Mouse (Mus musculus) neural tube, embryonic 15.5 days (tissue): ENCODE measurements around the gene P2rx4. TPM values are rescaled to one million over a fixed set of nuclear protein-coding genes. Genes with fewer than 3 reads are reported as not detected.
"Not testable (repeated sequence)": the region's sequence is repeated elsewhere in the genome, so short reads cannot be mapped to it uniquely, and the experiment has no call there.

Source experiments
- ATAC-seq: fragments of 200-750 bp; cut with Nextera tagmentation; 2 replicates; pipeline ENCODE4 v1.8.0; 2017; ENCODE audit warnings: mild to moderate bottlenecking, moderate TSS enrichment, moderate library complexity; ENCODE audit not compliant: low FRiP score
- H3K27ac ChIP-seq: fragments of 300-500 bp; sonication (generic); replicated peaks from 2 replicates; pipeline ENCODE4 v1.5.1; 2015; ENCODE audit warnings: mild to moderate bottlenecking, inconsistent platforms
- H3K27me3 ChIP-seq: fragments of 300-500 bp; sonication (generic); replicated peaks from 2 replicates; pipeline ENCODE4 v1.6.1; 2015; ENCODE audit warnings: inconsistent platforms
- H3K36me3 ChIP-seq: fragments of 300-500 bp; sonication (generic); 2 replicates; pipeline ENCODE4 v1.6.1; 2015; ENCODE audit warnings: inconsistent platforms
- H3K4me1 ChIP-seq: fragments of 300-500 bp; sonication (generic); 2 replicates; pipeline ENCODE4 v1.6.1; 2015; ENCODE audit warnings: inconsistent platforms
- H3K4me2 ChIP-seq: fragments of 300-500 bp; sonication (generic); 2 replicates; pipeline ENCODE4 v1.6.1; 2015; ENCODE audit warnings: inconsistent platforms, mild to moderate bottlenecking, moderate library complexity
- H3K4me3 ChIP-seq: fragments of 300-500 bp; sonication (generic); replicated peaks from 2 replicates; pipeline ENCODE4 v1.5.1; 2015; ENCODE audit warnings: mild to moderate bottlenecking, inconsistent platforms
- H3K9ac ChIP-seq: fragments of 300-500 bp; sonication (generic); replicated peaks from 2 replicates; pipeline ENCODE4 v1.6.1; 2015; ENCODE audit warnings: mild to moderate bottlenecking, inconsistent platforms
- H3K9me3 ChIP-seq: fragments of 300-500 bp; sonication (generic); replicated peaks from 2 replicates; pipeline ENCODE4 v1.6.1; 2016; ENCODE audit warnings: inconsistent platforms
- WGBS: fragments of 180-500 bp; shearing (Covaris S2); methylation state at CpG from one replicate; pipeline ENCODE4 v1.1.7; 2015; ENCODE audit warnings: mixed read lengths; 5-methylcytosine and 5-hydroxymethylcytosine counted together
- polyA plus RNA-seq: library from polyadenylated mRNA; unstranded; fragments of >200 nt; fragmentation: Nextera tagmentation; extraction: Ambion mirVana; gene quantifications from 2 replicates; pipeline ENCODE4 v1.2.1, GENCODE M21; 2015

Gene P2rx4
- polyA plus RNA-seq, result 14.7 and 18.6 TPM in 2 replicates

DNA sequence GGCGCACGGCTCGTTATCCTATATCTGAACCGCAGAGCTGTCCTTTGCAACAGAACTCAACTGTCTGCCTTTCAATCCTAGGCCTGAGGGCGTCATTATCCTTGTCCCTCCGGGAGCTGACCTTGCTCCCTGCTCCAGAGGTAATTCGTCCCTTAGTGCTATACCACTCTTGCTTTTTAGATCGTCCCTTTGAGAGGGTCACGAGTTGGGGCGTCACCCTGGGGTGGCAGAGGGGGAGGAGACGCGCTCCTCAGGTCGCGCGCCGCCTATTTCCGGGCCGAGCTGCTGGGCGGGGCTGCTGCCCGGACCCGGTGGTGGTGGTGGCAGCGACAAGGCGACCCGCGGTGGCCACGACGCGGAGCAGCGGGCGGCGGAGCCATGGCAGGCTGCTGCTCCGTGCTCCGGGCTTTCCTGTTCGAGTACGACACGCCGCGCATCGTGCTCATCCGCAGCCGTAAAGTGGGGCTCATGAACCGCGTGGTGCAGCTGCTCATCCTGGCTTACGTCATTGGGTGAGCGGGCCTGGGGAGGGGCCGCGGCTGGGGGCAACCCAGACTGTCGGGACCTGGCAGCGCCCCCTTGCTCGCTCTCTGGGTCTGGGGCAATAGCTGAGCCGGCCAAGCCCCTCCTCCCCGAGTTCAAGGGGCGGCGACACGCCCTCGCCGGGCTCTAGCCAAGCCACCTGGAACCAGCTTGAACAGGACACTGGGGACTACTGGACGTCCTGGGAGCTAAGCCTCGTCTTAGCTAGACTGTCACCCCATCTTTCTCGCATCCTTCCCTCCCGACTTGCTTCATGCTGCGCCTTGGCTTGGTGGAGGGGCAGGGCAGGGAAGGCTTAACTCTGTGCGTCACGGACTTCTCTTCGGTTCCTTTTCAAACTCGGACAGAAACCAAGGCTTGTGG is at the start of gene P2rx4:
P2rx4 (plus strand) TSS at position 269 of the 906 bp plus-strand sequence.
- H3K4me1 ChIP-seq, result peaks cover 20% of the 10 kb centered on the region
- H3K36me3 ChIP-seq, result no peaks in the 10 kb centered on the region
- H3K27ac ChIP-seq, result peak within 1 kb of the TSS; percentile 94
- peak within 1 kb of the TSS; percentile 73 for H3K9ac ChIP-seq
- peak within 1 kb of the TSS; percentile 65 for H3K4me3 ChIP-seq
- WGBS, result under 1% methylated on average over 64 of the region's 66 CpGs
- peak within 1 kb of the TSS; percentile 87 for H3K4me2 ChIP-seq
- no peaks in the 10 kb centered on the region for H3K27me3 ChIP-seq
- H3K9me3 ChIP-seq, result no peaks in the 10 kb centered on the region
- ATAC-seq, result peak; percentile 93

DNA sequence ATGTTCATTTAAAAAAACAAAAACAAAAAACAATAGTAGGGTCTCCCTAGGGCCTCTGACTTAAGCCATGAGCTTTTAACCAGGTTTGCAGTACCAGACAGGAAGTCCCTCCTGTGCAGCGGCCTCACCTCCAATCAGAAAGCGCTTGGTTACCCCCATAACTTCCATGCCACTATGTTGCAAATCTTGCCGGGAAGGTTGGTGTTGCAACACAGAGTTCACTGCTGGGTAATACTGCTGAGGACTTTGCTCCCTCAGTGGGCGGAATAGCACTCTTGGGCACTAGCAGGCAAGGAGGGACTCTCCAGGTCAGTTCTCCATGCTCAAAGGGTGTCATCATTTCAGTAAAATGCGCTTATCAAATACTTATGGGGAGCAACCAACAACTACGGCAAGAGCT is 44.8 kb upstream of the P2rx4 start:
- H3K27me3 ChIP-seq, result no peaks in the 10 kb centered on the region
- H3K4me3 ChIP-seq, result no peak overlapping the region
- no peak overlapping the region for H3K4me2 ChIP-seq
- H3K4me1 ChIP-seq, result no peaks in the 10 kb centered on the region
- WGBS, result 96% methylated on average over 6 of the region's 6 CpGs
- H3K9me3 ChIP-seq, result no peaks in the 10 kb centered on the region
- H3K36me3 ChIP-seq, result no peaks in the 10 kb centered on the region
- no peak overlapping the region for H3K9ac ChIP-seq
- H3K27ac ChIP-seq, result no peak overlapping the region
- ATAC-seq, result no peak

DNA sequence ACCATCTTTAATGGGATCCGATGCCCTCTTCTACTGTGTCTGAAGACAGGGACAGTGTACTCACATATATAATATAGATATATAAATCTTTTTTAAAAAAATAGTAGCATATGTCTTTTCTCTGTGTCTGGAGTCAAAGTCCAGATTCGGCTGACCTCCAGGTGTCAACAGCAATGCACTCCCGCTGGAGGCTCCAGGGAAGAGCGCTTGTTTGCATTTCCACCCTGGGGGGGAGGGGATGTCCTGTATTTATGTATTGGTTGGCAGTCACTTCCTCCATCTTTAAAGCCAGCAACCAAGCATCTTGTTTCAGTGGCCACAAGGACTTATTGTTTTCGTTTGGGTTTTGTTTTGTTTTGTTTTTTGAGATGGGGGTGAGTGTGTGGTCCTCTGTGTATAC is 42.3 kb upstream of the P2rx4 start:
- H3K27ac ChIP-seq, result no peak overlapping the region
- H3K27me3 ChIP-seq, result no peaks in the 10 kb centered on the region
- no peak for ATAC-seq
- no peaks in the 10 kb centered on the region for H3K36me3 ChIP-seq
- H3K4me1 ChIP-seq, result peaks cover 4% of the 10 kb centered on the region
- no peaks in the 10 kb centered on the region for H3K9me3 ChIP-seq
- WGBS, result 76% methylated on average over 5 of the region's 5 CpGs
- no peak overlapping the region for H3K4me3 ChIP-seq
- H3K9ac ChIP-seq, result no peak overlapping the region
- no peak overlapping the region for H3K4me2 ChIP-seq

DNA sequence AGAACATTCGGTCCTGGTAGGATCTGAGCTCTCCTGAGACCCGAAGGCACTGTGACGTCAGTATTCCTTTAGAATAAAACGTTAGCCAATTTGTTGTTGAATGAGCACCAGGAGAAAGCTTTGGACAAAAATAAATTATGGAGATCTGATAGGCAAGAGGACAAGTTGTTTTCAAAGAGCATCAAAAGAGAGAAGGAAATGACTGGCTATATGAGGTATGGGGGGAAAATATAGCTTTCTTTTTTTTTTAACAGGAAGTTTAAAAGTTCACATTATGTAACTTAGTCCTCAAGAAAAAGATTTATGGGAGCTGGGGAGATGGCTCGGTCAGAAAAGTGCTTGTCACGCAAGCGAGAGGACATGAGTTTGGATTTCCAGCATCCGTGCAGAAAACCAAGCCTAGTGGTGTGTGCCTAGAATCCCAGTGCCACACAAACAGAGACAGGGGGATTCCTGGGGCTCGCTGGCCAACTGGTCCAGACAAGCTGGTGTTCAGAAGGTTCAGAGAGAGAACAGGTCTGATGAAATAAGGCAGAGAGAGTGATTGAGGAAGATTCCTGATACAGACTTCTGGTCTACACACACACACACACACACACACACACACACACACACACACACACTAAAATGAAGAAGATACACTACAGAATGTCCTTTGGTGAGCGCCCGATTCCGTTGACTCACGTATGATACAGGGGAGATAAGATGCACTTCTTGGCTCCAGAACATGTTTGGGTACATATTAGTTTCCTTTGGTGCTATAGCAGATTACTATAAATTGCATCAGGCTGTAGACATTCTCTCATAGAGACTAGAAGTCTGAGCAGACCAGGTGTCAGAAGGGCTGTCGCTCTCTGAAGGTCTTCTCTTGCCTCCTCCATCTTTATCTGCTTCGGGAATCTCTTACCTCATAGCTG is 38.1 kb upstream of the P2rx4 start:
- Histone ChIP-seq H3K36me3 (no peaks in the 10 kb centered on the region), H3K4me1 (peaks cover 4% of the 10 kb centered on the region), H3K27ac (no peak overlapping the region), H3K4me2 (no peak overlapping the region), H3K9me3 (no peaks in the 10 kb centered on the region), H3K9ac (no peak overlapping the region), H3K4me3 (no peak overlapping the region), H3K27me3 (no peaks in the 10 kb centered on the region)
- no peak for ATAC-seq
- 74% methylated on average over 15 of the region's 15 CpGs for WGBS

DNA sequence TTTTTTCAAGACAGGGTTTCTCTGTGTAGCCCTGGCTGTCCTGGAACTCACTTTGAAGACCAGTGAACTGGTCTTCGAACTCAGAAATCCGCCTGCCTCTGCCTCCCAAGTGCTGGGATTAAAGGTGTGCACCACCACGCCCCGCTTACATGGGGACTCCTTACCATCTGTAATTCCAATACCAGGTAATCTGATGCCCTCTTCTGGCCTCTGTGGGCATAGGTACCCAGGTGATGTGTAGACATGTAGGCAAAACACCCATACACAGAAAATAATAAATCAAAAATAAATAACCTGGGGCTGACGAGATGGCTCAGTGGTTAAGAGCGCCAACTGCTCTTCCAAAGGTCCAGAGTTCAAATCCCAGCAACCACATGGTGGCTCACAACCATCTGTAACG is 35.7 kb upstream of the P2rx4 start:
- H3K4me3 ChIP-seq, H3K9ac ChIP-seq, H3K4me1 ChIP-seq, ATAC-seq, H3K27ac ChIP-seq, H3K4me2 ChIP-seq, H3K36me3 ChIP-seq, H3K27me3 ChIP-seq, H3K9me3 ChIP-seq: not testable (repeated sequence)
- WGBS, result 81% methylated on average over 7 of the region's 7 CpGs

DNA sequence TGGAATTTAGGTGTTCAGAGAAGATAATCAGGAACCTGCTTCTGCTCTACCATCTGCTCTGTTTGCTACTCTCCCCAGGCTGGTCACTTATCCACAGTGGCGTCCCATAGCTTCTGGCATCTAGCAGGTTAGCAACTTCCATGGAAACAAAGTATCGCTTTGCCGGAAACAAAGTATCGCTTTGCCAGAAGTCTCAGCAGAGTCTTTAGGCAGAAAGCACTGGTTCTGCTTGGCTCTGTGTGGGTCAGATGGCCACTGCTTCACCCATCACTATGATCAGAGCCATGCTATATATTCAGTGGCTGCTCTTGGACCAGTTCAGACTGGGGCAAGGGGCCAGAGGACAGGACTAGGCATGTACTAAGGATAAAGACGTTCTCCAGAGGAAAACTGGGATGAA is 35.0 kb upstream of the P2rx4 start:
- H3K36me3 ChIP-seq, result no peaks in the 10 kb centered on the region
- no peak for ATAC-seq
- no peaks in the 10 kb centered on the region for H3K9me3 ChIP-seq
- H3K4me3 ChIP-seq, result no peak overlapping the region
- H3K27me3 ChIP-seq, result no peaks in the 10 kb centered on the region
- no peak overlapping the region for H3K9ac ChIP-seq
- H3K4me2 ChIP-seq, result no peak overlapping the region
- H3K27ac ChIP-seq, result no peak overlapping the region
- H3K4me1 ChIP-seq, result peaks cover 4% of the 10 kb centered on the region
- WGBS, result 88% methylated on average over 5 of the region's 5 CpGs

DNA sequence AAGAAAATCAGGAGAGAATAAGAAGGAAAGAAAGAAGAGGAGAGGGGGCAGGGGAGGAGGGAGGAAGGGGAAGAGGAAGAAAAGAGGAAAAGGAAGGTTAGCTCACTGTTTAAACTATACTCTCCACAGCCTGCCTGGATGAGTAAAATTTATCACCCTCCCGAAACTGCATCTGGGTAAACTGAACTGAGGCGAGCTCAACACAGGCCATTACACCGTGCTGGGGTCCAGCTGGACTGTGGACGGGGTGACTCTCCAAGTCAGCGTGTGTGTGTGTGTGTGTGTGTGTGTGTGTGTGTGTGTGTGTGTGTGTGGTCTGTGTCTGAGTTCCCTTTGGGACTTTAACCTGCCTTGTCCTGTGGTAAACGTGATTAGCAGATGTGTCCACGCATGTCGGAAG is 31.3 kb upstream of the P2rx4 start:
- no peak for ATAC-seq
- H3K27me3 ChIP-seq, result no peaks in the 10 kb centered on the region
- H3K4me3 ChIP-seq, result no peak overlapping the region
- H3K4me1 ChIP-seq, result no peaks in the 10 kb centered on the region
- H3K4me2 ChIP-seq, result no peak overlapping the region
- no peak overlapping the region for H3K9ac ChIP-seq
- no peak overlapping the region for H3K27ac ChIP-seq
- no peaks in the 10 kb centered on the region for H3K36me3 ChIP-seq
- no peaks in the 10 kb centered on the region for H3K9me3 ChIP-seq
- 62% methylated on average over 7 of the region's 8 CpGs for WGBS

DNA sequence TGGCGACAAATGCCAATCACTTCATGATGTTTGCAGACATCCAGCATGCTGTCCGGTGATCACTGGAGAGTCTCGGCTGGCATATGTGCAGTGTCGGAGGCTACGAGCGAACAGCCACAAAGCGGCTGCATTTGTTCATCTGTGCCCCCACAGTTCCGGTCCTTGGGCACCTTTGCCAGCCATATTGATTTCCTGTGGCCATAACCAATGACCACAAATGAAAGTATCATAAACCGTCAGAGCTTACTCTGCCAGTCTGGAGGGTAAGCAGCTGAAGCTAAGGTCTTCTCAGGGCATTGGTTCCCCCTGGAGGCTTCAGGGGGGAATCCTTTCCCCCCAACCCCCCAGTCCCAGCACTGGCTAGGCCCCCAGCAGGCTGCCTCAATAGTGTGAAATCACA is 29.4 kb upstream of the P2rx4 start:
- WGBS, result 93% methylated on average over 9 of the region's 9 CpGs

DNA sequence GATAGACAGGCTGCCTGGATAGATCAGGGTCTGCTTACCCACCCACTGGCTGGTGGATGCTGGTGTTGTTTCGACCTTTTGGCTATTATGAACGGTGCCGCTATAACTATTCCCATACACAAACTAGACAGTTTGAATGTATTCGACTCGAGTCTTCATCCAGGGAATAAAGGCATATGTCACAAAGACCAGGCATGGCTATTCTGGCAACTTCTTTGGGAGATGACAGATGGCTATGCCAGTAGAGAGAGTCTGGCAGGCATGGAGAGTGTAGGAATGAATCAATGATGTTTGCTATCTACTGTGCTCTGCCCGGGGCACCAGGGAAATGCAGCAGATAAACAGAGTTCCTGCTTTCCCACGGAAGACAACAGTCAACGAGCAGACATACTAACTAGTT is 27.5 kb upstream of the P2rx4 start:
- 82% methylated on average over 8 of the region's 8 CpGs for WGBS
- Histone ChIP-seq H3K36me3 (no peaks in the 10 kb centered on the region), H3K4me2 (no peak overlapping the region), H3K27me3 (no peaks in the 10 kb centered on the region), H3K9ac (no peak overlapping the region), H3K27ac (no peak overlapping the region), H3K9me3 (no peaks in the 10 kb centered on the region), H3K4me3 (no peak overlapping the region), H3K4me1 (no peaks in the 10 kb centered on the region)
- ATAC-seq, result no peak

More for the DNA sequence above, 29.4 kb upstream of the P2rx4 start:
- Histone ChIP-seq H3K36me3 (no peaks in the 10 kb centered on the region), H3K27ac (no peak overlapping the region), H3K27me3 (no peaks in the 10 kb centered on the region), H3K9me3 (no peaks in the 10 kb centered on the region), H3K4me2 (no peak overlapping the region), H3K9ac (no peak overlapping the region), H3K4me3 (no peak overlapping the region), H3K4me1 (no peaks in the 10 kb centered on the region)
- no peak for ATAC-seq

DNA sequence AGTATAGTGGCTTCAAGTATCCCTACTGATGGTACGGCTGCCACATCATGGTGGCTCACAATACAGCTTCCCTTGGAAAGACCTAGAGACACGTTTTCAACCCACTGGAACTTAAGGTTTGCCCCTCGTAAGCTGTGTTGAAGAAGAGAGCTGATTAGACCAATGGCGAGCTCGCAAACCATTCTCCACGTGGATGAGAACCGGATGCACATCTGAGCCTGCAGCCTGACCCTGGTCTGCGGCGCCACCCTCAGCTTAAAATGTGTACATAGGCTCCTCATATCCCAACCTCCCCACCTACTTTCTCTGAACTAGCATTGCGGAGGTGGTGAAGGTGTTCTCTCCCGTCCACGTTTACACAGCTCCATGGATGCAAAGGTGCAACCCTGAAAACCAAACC is 26.1 kb upstream of the P2rx4 start:
- WGBS, result 86% methylated on average over 12 of the region's 12 CpGs
- Histone ChIP-seq H3K4me2 (no peak overlapping the region), H3K36me3 (no peaks in the 10 kb centered on the region), H3K9me3 (no peaks in the 10 kb centered on the region), H3K4me1 (no peaks in the 10 kb centered on the region), H3K27ac (no peak overlapping the region), H3K4me3 (no peak overlapping the region), H3K27me3 (no peaks in the 10 kb centered on the region), H3K9ac (no peak overlapping the region)
- no peak for ATAC-seq

DNA sequence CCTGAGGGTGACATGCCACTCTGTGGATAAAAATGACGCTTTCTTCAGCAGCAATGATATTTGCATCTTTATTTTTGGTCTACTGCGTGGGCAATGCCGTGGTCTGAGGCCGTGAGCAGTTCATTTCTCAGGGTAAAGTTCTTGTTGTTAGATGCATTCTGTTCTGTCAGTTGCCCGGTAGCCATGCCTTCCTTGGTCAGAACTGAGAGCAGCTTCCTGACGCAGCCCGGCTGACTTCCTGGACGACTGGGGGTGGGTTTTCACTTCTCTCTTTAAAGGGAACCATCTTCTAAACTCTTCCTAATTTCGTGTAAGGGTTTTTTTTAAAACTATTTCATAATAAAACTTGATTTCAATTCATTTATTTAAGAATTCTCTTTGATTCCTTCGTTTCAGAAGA is 23.4 kb upstream of the P2rx4 start:
- Histone ChIP-seq H3K9ac (no peak overlapping the region), H3K27ac (no peak overlapping the region), H3K4me1 (no peaks in the 10 kb centered on the region), H3K36me3 (no peaks in the 10 kb centered on the region), H3K27me3 (no peaks in the 10 kb centered on the region), H3K4me2 (no peak overlapping the region), H3K9me3 (no peaks in the 10 kb centered on the region), H3K4me3 (no peak overlapping the region)
- no peak for ATAC-seq
- WGBS, result 85% methylated on average over 10 of the region's 10 CpGs

DNA sequence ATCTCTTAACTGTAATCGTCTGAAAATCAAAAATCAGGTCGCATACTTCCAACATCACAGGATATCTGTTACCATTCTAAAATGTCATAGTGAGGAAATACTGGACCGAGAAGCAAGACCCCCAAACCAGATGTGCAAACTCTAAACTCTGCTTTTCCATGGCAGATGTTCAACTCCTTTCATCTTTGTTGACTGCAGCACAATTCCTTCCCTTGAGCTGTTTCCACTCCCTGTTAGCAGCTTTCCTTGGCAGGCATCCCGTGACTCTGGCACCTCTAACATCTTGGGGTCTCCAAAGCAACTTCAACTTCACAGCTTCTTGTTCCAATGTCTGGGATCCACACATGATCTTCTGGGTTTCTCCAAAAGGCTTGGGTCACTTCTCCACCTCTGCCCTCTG is 20.0 kb upstream of the P2rx4 start:
- H3K27ac ChIP-seq, result no peak overlapping the region
- 89% methylated on average over 4 of the region's 4 CpGs for WGBS

More for the DNA sequence above, 20.0 kb upstream of the P2rx4 start:
- Histone ChIP-seq H3K4me1 (0 out of 2 replicates have a peak, but pooled peaks cover 2% of the 10 kb centered on the region), H3K4me3 (no peak overlapping the region), H3K4me2 (no peak overlapping the region), H3K36me3 (no peaks in the 10 kb centered on the region), H3K9me3 (no peaks in the 10 kb centered on the region), H3K27me3 (no peaks in the 10 kb centered on the region), H3K9ac (no peak overlapping the region)
- ATAC-seq, result no peak
